Mouse (Mus musculus) E14TG2a.4 (cell line): ENCODE results near the gene Serpinb1b.
"Not testable (repeated sequence)": the region's sequence is repeated elsewhere in the genome, so short reads cannot be mapped to it uniquely, and the experiment has no call there.

ENCODE experiments used
- H3K27me3 ChIP-seq: 2 replicates; pipeline ENCODE4 v1.6.1; 2014; ENCODE audit warnings: low read length, control low read depth; ENCODE audit not compliant: insufficient read depth
- H3K36me3 ChIP-seq: 2 replicates; pipeline ENCODE4 v1.6.1; 2014; ENCODE audit warnings: low read length, control low read depth; ENCODE audit not compliant: insufficient read depth
- H3K4me1 ChIP-seq: replicated peaks from 2 replicates; pipeline ENCODE4 v1.6.1; 2014; ENCODE audit warnings: low read depth, low read length, control low read depth
- H3K4me3 ChIP-seq: replicated peaks from 2 replicates; pipeline ENCODE4 v1.5.1; 2014; ENCODE audit warnings: mild to moderate bottlenecking, low read length
- H3K9me3 ChIP-seq: 2 replicates; pipeline ENCODE4 v1.6.1; 2014; ENCODE audit warnings: low read length, control low read depth
- CTCF ChIP-seq: conservative IDR thresholded peaks from 2 replicates; pipeline ENCODE4 v1.5.1; 2014; ENCODE audit warnings: low read length
- NANOG ChIP-seq: IDR thresholded peaks from 2 replicates; pipeline ENCODE4 v1.6.1; 2014; ENCODE audit warnings: borderline replicate concordance, low read length, mixed read lengths
- POU5F1 ChIP-seq: IDR thresholded peaks from 2 replicates; pipeline ENCODE4 v1.6.1; 2014; ENCODE audit warnings: low read length, borderline replicate concordance

Gene Serpinb1b

DNA sequence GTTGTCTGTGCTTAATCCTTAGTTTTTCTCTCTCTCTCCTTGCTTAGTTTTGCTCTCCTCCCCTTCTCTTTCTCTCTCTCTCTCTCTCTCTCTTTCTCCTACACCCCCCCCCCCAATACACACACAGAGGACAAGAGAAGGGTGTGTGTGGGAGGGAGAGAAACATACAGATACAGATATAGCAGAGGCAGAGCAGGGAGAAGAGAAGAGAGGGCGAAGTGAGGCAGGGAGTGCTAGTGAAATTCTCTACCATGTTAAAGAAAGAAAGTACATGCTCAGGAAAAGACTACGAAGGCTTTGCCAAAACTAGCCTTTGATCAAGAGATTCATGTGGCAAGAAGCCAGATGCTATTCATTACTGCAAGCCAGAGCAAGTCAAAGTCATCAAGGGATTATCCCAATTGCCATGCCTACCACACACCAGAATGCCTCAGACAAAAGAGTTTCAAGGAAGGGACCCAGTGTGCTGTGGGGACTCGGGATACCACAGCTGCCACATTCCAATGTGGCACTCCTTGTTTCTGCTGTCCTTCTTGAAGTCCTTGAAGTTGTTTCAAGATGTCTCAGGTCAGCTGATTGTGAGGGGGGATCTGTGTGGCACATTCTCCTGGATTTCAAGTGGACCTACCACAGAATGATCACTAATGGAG lies at the start of gene Serpinb1b:
Serpinb1b (plus strand) TSS at position 520 of the 650 bp plus-strand sequence.
- Histone ChIP-seq H3K27me3 (peaks cover 3% of the 10 kb centered on the region; the same call in 1 of the 2 replicates), H3K4me1 (peaks cover 18% of the 10 kb centered on the region), H3K36me3 (no peaks in the 10 kb centered on the region), H3K9me3 (no peaks in the 10 kb centered on the region), H3K4me3 (no peak within 1 kb of the TSS)
- TF ChIP-seq CTCF (no peak), POU5F1 (no peak), NANOG (no peak)

DNA sequence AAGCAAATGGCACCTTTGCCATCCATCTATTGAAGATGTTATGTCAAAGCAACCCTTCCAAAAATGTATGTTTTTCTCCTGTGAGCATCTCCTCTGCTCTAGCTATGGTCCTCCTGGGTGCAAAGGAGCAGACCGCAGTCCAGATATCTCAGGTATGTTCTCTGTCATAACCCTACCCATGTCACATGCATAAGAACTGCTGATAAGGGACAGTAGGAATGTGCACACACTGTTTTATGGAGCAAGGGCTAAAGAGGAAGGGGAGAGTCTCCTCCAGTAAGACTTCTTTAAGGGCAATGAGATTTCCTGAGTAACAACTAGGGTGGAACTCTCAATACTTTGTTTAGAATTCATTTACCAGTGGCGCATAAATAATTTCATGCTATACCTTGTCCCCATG lies 48.9 kb upstream of the Serpinb1b start:
- H3K36me3 ChIP-seq, H3K27me3 ChIP-seq, H3K4me3 ChIP-seq, H3K9me3 ChIP-seq: not testable (repeated sequence)
- H3K4me1 ChIP-seq: peaks cover 44% of the 10 kb centered on the region

DNA sequence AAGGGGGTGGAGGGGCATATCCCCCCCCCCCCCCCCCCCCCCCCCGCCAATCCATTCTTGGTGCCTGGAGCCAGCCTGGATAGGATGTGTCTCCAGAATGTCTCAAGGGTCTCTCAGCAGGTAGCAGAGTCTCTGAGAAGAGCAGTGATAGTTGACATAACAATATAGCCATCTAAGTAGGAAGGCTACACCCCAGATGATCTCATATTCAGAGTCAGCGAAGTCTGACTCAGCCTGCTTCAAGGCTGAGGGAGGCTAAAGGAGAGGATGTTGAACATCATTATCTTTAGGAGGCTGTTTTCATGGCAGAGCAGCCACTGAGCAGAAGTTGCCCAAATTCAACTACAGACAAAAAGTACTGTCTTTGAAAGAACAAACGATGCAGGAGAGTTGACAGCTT lies 48.1 kb upstream of the Serpinb1b start:
- TF ChIP-seq CTCF (no peak), POU5F1 (no peak), NANOG (peak; percentile 34; the same call in 1 of the 2 replicates)
- peaks cover 44% of the 10 kb centered on the region for H3K4me1 ChIP-seq
- H3K4me3 ChIP-seq: no peak overlapping the region
- peaks cover 5% of the 10 kb centered on the region; the same call in 1 of the 2 replicates for H3K9me3 ChIP-seq
- no peaks in the 10 kb centered on the region for H3K36me3 ChIP-seq
- H3K27me3 ChIP-seq: no peaks in the 10 kb centered on the region

DNA sequence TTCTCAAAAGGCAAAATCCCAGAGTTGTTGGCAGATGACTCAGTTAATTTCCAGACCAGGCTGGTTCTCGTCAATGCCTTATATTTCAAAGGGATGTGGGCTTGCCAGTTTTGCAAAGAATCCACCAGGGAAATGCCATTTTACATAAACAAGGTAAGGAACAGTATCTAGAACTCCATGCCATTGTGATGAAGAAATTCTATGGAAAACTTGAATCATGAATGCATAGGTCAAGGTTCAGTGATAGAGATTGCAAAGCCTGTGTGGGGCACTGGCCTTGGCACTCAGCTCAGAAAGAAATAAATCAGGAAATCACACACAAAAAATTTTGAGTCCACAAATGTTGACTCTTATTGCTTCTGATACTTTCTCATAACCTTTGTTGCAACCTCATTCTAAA lies 42.9 kb upstream of the Serpinb1b start:
- Histone ChIP-seq H3K4me3 (no peak overlapping the region), H3K36me3 (peaks cover 4% of the 10 kb centered on the region; the same call in 1 of the 2 replicates), H3K27me3 (no peaks in the 10 kb centered on the region), H3K9me3 (no peaks in the 10 kb centered on the region), H3K4me1 (peaks cover under 1% of the 10 kb centered on the region; the same call in 1 of the 2 replicates)
- no peak for TF ChIP-seq CTCF
- no peak for TF ChIP-seq POU5F1

DNA sequence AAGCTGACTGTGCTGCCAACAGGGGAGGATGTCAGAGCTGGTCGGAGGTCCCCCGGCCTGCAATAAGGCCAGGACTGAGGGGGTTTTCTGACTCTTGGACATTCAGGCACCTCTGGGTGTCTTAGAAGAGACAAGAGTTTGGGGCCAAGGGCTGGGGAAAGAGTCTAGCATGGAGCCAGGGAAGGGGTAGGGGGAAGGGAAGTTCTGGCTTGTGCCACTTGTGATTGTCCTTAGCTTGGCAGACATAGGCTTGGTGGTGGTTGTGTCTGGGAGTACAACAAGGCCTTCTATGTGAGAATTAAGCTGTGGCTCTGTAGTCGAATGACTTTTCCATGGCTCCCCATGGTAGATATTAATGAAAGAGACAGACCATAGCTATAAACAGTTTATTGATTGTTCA lies 34.8 kb upstream of the Serpinb1b start:
- Histone ChIP-seq H3K9me3 (no peaks in the 10 kb centered on the region), H3K36me3 (peaks cover 3% of the 10 kb centered on the region; the same call in 1 of the 2 replicates), H3K4me3 (no peak overlapping the region), H3K27me3 (no peaks in the 10 kb centered on the region), H3K4me1 (0 out of 2 replicates have a peak, but pooled peaks cover 3% of the 10 kb centered on the region)
- TF ChIP-seq CTCF: no peak
- TF ChIP-seq POU5F1: no peak
- TF ChIP-seq NANOG: no peak

DNA sequence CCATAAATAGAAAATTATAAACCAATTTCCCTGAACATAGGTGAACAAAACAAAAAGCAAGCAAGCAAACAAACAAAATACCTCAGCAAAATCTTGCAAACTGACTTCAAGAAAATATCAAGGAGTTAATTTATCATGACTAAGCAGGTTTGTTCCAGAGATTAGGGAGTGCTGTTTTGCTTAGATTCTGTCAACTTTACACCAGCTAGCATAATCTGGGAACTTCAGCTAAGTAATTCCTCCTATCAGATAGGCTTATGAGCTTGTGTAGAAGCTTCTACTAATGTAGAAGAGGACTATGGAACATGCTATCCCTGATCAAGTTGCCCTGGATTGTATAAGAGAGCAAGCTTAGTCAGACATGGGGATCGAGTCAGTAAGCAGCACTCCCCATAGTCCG lies 31.1 kb upstream of the Serpinb1b start:
- Histone ChIP-seq H3K36me3 (no peaks in the 10 kb centered on the region), H3K27me3 (no peaks in the 10 kb centered on the region), H3K4me1 (peaks cover 8% of the 10 kb centered on the region), H3K4me3 (no peak overlapping the region), H3K9me3 (no peaks in the 10 kb centered on the region)
- TF ChIP-seq CTCF (no peak), NANOG (no peak), POU5F1 (no peak)

DNA sequence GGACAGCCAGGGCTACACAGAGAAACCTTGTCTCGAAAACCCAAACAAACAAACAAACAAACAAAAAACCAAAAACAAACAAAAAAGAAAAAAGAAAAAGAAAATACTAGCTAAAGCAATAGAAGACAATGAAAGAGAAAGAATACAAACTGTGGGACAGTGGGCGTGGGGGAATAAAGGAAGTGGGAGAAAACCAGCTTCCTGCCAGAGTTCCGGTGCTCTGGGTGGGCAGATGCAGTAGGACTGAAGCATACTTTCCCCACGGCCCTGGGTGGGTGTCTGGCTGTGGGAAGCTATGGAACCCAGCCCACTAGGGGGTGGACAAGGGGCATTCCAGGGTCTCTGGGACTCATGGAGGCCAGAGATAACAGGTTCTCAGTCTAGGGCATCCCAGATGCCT lies 30.2 kb upstream of the Serpinb1b start:
- Histone ChIP-seq H3K4me1 (peaks cover 11% of the 10 kb centered on the region), H3K27me3 (no peaks in the 10 kb centered on the region), H3K4me3 (no peak overlapping the region), H3K9me3 (no peaks in the 10 kb centered on the region), H3K36me3 (no peaks in the 10 kb centered on the region)
- TF ChIP-seq CTCF (no peak), POU5F1 (no peak), NANOG (no peak)

DNA sequence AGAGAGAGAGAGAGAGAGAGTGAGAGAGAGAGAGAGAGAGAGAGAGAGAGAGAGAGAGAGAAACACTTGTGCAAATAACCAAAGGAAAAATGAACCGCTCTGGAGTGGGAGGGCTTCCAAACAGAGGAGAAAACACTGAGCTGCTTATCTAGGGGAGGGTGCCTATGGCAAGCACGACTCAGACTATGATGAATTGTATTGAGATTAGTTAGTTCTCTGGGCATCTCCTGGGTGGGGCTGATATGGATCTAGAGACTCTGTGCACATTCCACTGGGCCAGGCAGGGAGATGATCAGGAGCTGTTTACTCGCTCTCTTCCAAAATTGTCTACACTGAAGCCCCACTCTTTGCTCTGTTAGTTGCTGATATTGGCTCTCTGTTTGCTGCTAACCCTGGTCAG lies 26.7 kb upstream of the Serpinb1b start:
- H3K4me3 ChIP-seq: no peak overlapping the region
- no peaks in the 10 kb centered on the region for H3K27me3 ChIP-seq
- peaks cover 18% of the 10 kb centered on the region for H3K4me1 ChIP-seq
- peaks cover 17% of the 10 kb centered on the region for H3K9me3 ChIP-seq
- TF ChIP-seq NANOG: no peak
- no peak for TF ChIP-seq POU5F1
- H3K36me3 ChIP-seq: 0 out of 2 replicates have a peak, but pooled peaks cover 3% of the 10 kb centered on the region

DNA sequence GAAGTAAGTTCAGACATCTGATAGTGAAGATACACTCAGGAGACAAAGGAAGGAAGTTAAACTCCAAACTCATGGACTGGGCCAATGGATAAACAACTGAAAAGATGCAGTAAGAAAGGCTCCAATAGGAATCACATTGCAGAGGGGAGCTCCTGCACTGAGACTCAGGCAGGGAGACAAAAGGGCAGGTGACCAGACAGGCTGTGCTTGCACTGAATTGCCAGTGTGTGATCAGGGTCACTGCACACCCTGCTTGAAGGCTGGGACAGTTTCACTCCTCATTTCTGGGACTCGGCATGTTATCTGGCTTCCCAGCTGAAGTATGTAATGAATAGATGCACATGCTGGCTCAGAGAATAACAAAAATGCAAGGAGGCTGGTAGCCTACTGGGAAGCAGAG lies 15.3 kb upstream of the Serpinb1b start:
- no peak overlapping the region for H3K4me3 ChIP-seq
- no peak for TF ChIP-seq POU5F1
- no peak for TF ChIP-seq NANOG
- no peak for TF ChIP-seq CTCF
- no peaks in the 10 kb centered on the region for H3K36me3 ChIP-seq
- no peaks in the 10 kb centered on the region for H3K4me1 ChIP-seq
- no peaks in the 10 kb centered on the region for H3K27me3 ChIP-seq
- H3K9me3 ChIP-seq: peaks cover 24% of the 10 kb centered on the region
